Mouse (Mus musculus): Measurements from ENCODE around the gene Tor4a. TPM values are rescaled to one million over a fixed set of nuclear protein-coding genes. Genes with fewer than 3 reads are reported as not detected.

Tor4a gene
- polyA plus RNA-seq, 1 experiment from 2014 or later, result 13.1 TPM

GRCm38 (mm10) chr2:25203631-25204214 is 7.0 kb upstream of the Tor4a start:
- Histone ChIP-seq H3K27ac (replicated peaks) (no peak overlapping the region), H3K9ac (ENCODE audit: low read length) (no peak overlapping the region), H3K27me3 (ENCODE audit: control insufficient read depth, insufficient read depth, low read length) (no peaks in the 10 kb centered on the region), H3K4me1 (replicated peaks; ENCODE audit: control insufficient read depth, insufficient read depth) (no peaks in the 10 kb centered on the region), H3K9me3 (ENCODE audit: control insufficient read depth, low read length) (no peaks in the 10 kb centered on the region), H3K4me2 (replicated peaks; ENCODE audit: low read depth) (no peak overlapping the region), H3K36me3 (ENCODE audit: control insufficient read depth, insufficient read depth, low read length) (peaks cover 44% of the 10 kb centered on the region), H3K4me3 (ENCODE audit: low read depth, low read length) (no peak overlapping the region)
- DNase-seq (ENCODE audit: low spot score) (no peak), ATAC-seq (ENCODE audit: low FRiP score, low TSS enrichment) (no peak)
- peak; percentile 49 for TF ChIP-seq CTCF (IDR thresholded peaks at IDR 0.05; ENCODE audit: low read depth)
- no peak for TF ChIP-seq EP300 (optimal IDR thresholded peaks at IDR 0.05)
- WGBS, result 65% methylated on average over 4 of the region's 4 CpGs

GRCm38 (mm10) chr2:25200631-25201030 is 3.9 kb upstream of the Tor4a start:
- 93% methylated on average over 2 of the region's 2 CpGs for WGBS
- ATAC-seq (ENCODE audit: low FRiP score, low TSS enrichment), result no peak
- H3K4me3 ChIP-seq (ENCODE audit: low read depth, low read length), result no peak overlapping the region
- DNase-seq (ENCODE audit: low spot score), result no peak
- no peak overlapping the region for H3K9ac ChIP-seq (ENCODE audit: low read length)
- H3K36me3 ChIP-seq (ENCODE audit: control insufficient read depth, insufficient read depth, low read length), result peaks cover 36% of the 10 kb centered on the region
- no peak overlapping the region for H3K27ac ChIP-seq (replicated peaks)
- H3K4me1 ChIP-seq (replicated peaks; ENCODE audit: control insufficient read depth, insufficient read depth), result no peaks in the 10 kb centered on the region; the same call in 1 of the 2 replicates
- no peak overlapping the region for H3K4me2 ChIP-seq (replicated peaks; ENCODE audit: low read depth)
- no peaks in the 10 kb centered on the region for H3K27me3 ChIP-seq (ENCODE audit: control insufficient read depth, insufficient read depth, low read length)
- H3K9me3 ChIP-seq (ENCODE audit: control insufficient read depth, low read length), result no peaks in the 10 kb centered on the region
- TF ChIP-seq CTCF (IDR thresholded peaks at IDR 0.05; ENCODE audit: low read depth) (no peak), EP300 (optimal IDR thresholded peaks at IDR 0.05) (no peak)

- Histone ChIP-seq H3K9me3 (ENCODE audit: control insufficient read depth, low read length) (no peaks in the 10 kb centered on the region), H3K9ac (ENCODE audit: low read length) (no peak overlapping the region), H3K27me3 (ENCODE audit: control insufficient read depth, insufficient read depth, low read length) (no peaks in the 10 kb centered on the region), H3K27ac (replicated peaks) (peak overlapping the region; percentile 93), H3K4me2 (replicated peaks; ENCODE audit: low read depth) (no peak overlapping the region), H3K36me3 (ENCODE audit: control insufficient read depth, insufficient read depth, low read length) (peaks cover 16% of the 10 kb centered on the region; the same call in 1 of the 2 replicates), H3K4me1 (replicated peaks; ENCODE audit: control insufficient read depth, insufficient read depth) (peaks cover 4% of the 10 kb centered on the region; the same call in 1 of the 2 replicates), H3K4me3 (ENCODE audit: low read depth, low read length) (no peak overlapping the region)
- no peak for TF ChIP-seq CTCF (IDR thresholded peaks at IDR 0.05; ENCODE audit: low read depth)
- TF ChIP-seq EP300 (optimal IDR thresholded peaks at IDR 0.05), result no peak
- DNase-seq (ENCODE audit: low spot score) (no peak), ATAC-seq (ENCODE audit: low FRiP score, low TSS enrichment) (no peak)
These were observed 1.3 kb upstream of the Tor4a start for GRCm38 (mm10) chr2:25197946-25198345.

GRCm38 (mm10) chr2:25197191-25197590 is 505 bp upstream of the Tor4a start:
- Histone ChIP-seq H3K4me1 (replicated peaks; ENCODE audit: control insufficient read depth, insufficient read depth) (peaks cover 4% of the 10 kb centered on the region; the same call in 1 of the 2 replicates), H3K4me3 (ENCODE audit: low read depth, low read length) (peak overlapping the region; percentile 42)
- peak; percentile 56 for DNase-seq (ENCODE audit: low spot score)

GRCm38 (mm10) chr2:25195211-25196156 is 1.2 kb downstream of the Tor4a start:
- ATAC-seq (ENCODE audit: low FRiP score, low TSS enrichment), result peak; percentile 27
- TF ChIP-seq CTCF (IDR thresholded peaks at IDR 0.05; ENCODE audit: low read depth), result no peak
- TF ChIP-seq EP300 (optimal IDR thresholded peaks at IDR 0.05), result no peak
- Histone ChIP-seq H3K9me3 (ENCODE audit: control insufficient read depth, low read length) (no peaks in the 10 kb centered on the region), H3K4me1 (replicated peaks; ENCODE audit: control insufficient read depth, insufficient read depth) (peaks cover 4% of the 10 kb centered on the region; the same call in 1 of the 2 replicates), H3K4me3 (ENCODE audit: low read depth, low read length) (peak overlapping the region; percentile 42), H3K36me3 (ENCODE audit: control insufficient read depth, insufficient read depth, low read length) (peaks cover 8% of the 10 kb centered on the region; the same call in 1 of the 2 replicates), H3K9ac (ENCODE audit: low read length) (peak overlapping the region; percentile 65), H3K27ac (replicated peaks) (peak overlapping the region; percentile 93), H3K27me3 (ENCODE audit: control insufficient read depth, insufficient read depth, low read length) (no peaks in the 10 kb centered on the region), H3K4me2 (replicated peaks; ENCODE audit: low read depth) (peak overlapping the region; percentile 62)
- DNase-seq (ENCODE audit: low spot score), result peak; percentile 81
- 19% methylated on average over 55 of the region's 55 CpGs for WGBS

More at GRCm38 (mm10) chr2:25197191-25197590, 505 bp upstream of the Tor4a start:
- TF ChIP-seq EP300 (optimal IDR thresholded peaks at IDR 0.05) (no peak), CTCF (IDR thresholded peaks at IDR 0.05; ENCODE audit: low read depth) (no peak)
- ATAC-seq (ENCODE audit: low FRiP score, low TSS enrichment), result no peak
- Histone ChIP-seq H3K4me2 (replicated peaks; ENCODE audit: low read depth) (peak overlapping the region; percentile 62), H3K36me3 (ENCODE audit: control insufficient read depth, insufficient read depth, low read length) (peaks cover 12% of the 10 kb centered on the region; the same call in 1 of the 2 replicates), H3K9ac (ENCODE audit: low read length) (no peak overlapping the region), H3K9me3 (ENCODE audit: control insufficient read depth, low read length) (no peaks in the 10 kb centered on the region), H3K27me3 (ENCODE audit: control insufficient read depth, insufficient read depth, low read length) (no peaks in the 10 kb centered on the region), H3K27ac (replicated peaks) (peak overlapping the region; percentile 93)
- 28% methylated on average over 2 of the region's 2 CpGs for WGBS
